Mouse (Mus musculus): ENCODE data around the gene Hopx.
"Not testable (repeated sequence)": the region's sequence is repeated elsewhere in the genome, so short reads cannot be mapped to it uniquely, and the experiment has no call there.

The Hopx gene

GRCm38 (mm10) chr5:77099997-77100380 is 14.9 kb downstream of the Hopx start:
- DNase-seq: no peak

GRCm38 (mm10) chr5:77099317-77099996 is 15.5 kb downstream of the Hopx start:
- peak; percentile 54 to 58 for DNase-seq

GRCm38 (mm10) chr5:77098874-77099273 is 16.0 kb downstream of the Hopx start:
- DNase-seq: no peak

GRCm38 (mm10) chr5:77097686-77098085 is 17.2 kb downstream of the Hopx start:
- no peak for DNase-seq

- DNase-seq: not testable (repeated sequence)
Measured at GRCm38 (mm10) chr5:77096194-77096593, 18.7 kb downstream of the Hopx start.

GRCm38 (mm10) chr5:77094510-77095491 is 20.1 kb downstream of the Hopx start:
- DNase-seq: peak; percentile 68 to 83

GRCm38 (mm10) chr5:77093961-77094360 is 21.0 kb downstream of the Hopx start:
- no peak for DNase-seq

- no peak for DNase-seq
Measured at GRCm38 (mm10) chr5:77092531-77092930, 22.4 kb downstream of the Hopx start.

GRCm38 (mm10) chr5:77091923-77092322 is 23.0 kb downstream of the Hopx start:
- DNase-seq: no peak

- DNase-seq: no peak
Measured at GRCm38 (mm10) chr5:77090521-77091096, 24.3 kb downstream of the Hopx start.

- DNase-seq: no peak
Measured at GRCm38 (mm10) chr5:77089901-77090300, 25.0 kb downstream of the Hopx start.

GRCm38 (mm10) chr5:77089294-77089693 is 25.6 kb downstream of the Hopx start:
- DNase-seq: peak; percentile 43 to 67

GRCm38 (mm10) chr5:77087122-77087521 is 27.8 kb downstream of the Hopx start:
- DNase-seq: no peak

GRCm38 (mm10) chr5:77086541-77086940 is 28.4 kb downstream of the Hopx start:
- DNase-seq: no peak

GRCm38 (mm10) chr5:77085753-77086450 is 29.0 kb downstream of the Hopx start:
- DNase-seq: no peak

- DNase-seq: no peak
Measured at GRCm38 (mm10) chr5:77084418-77084817, 30.5 kb downstream of the Hopx start.

GRCm38 (mm10) chr5:77082735-77083134 is 32.2 kb downstream of the Hopx start:
- DNase-seq: no peak

- no peak for DNase-seq
Measured at GRCm38 (mm10) chr5:77080761-77081160, 34.2 kb downstream of the Hopx start.

GRCm38 (mm10) chr5:77075951-77076350 is 39.0 kb downstream of the Hopx start:
- DNase-seq: no peak

GRCm38 (mm10) chr5:77074914-77075313 is 40.0 kb downstream of the Hopx start:
- DNase-seq: peak in 1 of 2 experiments; percentile 7

GRCm38 (mm10) chr5:77073794-77074193 is 41.1 kb downstream of the Hopx start:
- no peak for DNase-seq

- no peak for DNase-seq
Measured at GRCm38 (mm10) chr5:77071626-77072025, 43.3 kb downstream of the Hopx start.

GRCm38 (mm10) chr5:77070987-77071386 is 43.9 kb downstream of the Hopx start:
- DNase-seq: no peak
